Mouse (Mus musculus): Measurements from ENCODE around the gene Rpl27.
"Not testable (repeated sequence)": the region's sequence is repeated elsewhere in the genome, so short reads cannot be mapped to it uniquely, and the experiment has no call there.

Rpl27 gene

DNA sequence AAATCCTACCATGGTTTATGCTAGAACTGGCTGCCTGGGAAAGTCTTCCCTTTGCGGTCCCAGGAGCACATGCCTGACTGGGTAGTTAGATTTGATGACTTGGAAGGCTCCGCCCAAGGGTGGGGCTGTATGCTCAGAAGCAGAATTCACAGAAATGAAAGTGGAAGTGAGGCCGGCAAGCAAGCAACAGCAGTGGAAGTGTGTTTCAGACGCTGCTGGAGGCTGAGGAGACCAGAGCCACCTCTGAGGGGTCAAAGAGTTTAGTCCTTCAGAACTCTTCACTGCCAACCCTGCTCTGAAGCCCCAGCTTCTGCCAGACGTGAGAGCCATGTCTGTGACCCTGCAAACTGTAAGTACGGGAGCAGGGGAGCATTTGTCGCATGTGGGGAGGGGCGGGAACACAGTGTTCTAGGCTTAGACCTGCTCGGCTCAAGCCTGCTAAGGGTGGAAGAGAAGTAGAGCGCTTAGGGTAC, 6.2 kb downstream of the Rpl27 start, which contains the start of gene Ifi35:
Gene Ifi35, plus strand, starts transcription at position 134 of the 473 bp plus-strand sequence.
- DNase-seq, result peak; percentile 72

DNA sequence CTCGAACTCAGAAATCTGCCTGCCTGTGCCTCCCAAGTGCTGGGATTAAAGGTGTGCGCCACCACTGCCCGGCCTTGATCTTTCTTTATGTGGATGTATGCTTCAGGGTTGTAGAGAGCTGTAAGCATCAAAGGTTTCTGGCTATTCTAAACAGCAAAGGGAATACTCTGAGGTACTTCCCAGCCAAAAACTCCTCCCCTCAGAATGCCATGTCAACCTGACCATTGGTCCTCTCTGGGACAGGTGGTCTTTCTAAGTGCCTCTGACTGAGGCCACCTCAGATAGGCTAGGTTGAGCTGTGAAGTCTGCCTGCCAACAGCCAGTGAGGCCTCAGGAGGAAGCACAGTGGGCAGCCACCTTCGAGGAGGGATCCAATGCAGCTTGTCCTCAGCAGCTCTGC, 6.8 kb downstream of the Rpl27 start:
- no peak for DNase-seq

GRCm38 (mm10) chr11:101449596-101449995, 7.5 kb downstream of the Rpl27 start:
- DNase-seq, result not testable (repeated sequence)

DNA sequence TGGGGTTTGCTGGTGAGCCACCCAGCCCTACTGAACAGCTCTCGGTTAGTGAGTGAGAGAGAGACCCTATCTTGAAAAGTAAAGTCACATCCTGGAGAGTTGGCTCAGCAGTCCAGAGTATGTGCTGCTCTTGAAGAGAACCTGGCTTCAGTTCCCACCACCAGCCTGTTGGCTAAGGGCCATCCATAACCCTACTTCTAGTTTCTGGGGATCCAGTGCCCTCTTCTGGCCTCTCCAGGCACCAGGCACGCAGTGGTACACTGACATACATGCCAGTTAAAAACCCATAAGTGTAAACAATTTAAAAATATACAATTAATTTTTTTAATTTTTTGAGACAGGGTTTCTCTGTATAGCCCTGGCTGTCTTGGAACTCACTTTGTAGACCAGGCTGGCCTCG, 8.3 kb downstream of the Rpl27 start:
- peak; percentile 53 for DNase-seq

DNA sequence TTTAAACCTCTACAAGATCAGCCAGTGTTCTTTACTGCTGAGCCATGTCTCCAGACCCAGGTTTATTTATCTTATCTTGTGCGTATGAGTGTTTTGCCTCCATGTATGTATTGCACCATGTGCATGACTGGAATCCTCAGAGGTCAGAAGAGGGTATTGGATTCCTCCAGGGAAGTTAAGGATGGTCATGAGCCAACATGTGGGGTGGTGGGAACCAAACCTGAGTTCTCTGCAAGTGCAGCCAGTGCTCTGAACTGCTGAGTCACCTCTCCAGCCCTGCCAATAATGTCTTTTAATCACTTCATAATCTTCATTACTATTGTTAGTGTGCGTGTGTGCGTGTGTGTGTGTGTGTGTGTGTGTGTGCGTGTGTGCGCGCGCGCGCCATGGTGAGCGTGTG, 9.4 kb downstream of the Rpl27 start:
- DNase-seq, result no peak

- no peak for DNase-seq
These were observed 10.1 kb downstream of the Rpl27 start for GRCm38 (mm10) chr11:101452093-101452774.

- no peak for DNase-seq
These were observed 12.6 kb downstream of the Rpl27 start for GRCm38 (mm10) chr11:101454702-101455101.

DNA sequence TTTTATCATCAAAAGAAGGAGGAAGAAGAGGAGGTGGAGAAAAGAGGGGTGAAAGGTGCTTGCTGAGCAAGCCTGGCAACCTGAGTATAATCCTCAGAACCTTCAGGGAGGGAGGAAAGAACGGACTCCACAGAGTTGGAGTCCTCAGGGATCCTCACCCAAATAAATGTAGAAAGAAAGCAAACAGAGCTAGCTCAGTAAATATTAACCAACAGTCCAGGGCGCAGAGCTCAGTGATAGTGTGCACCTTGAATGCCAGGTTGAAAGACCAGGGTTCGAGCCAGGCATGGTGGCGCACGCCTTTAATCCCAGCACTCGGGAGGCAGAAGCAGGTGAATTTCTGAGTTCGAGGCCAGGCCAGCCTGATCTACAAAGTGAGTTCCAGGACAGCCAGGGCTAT, 13.5 kb downstream of the Rpl27 start:
- DNase-seq, result no peak

- no peak for DNase-seq
These were observed 15.5 kb downstream of the Rpl27 start for GRCm38 (mm10) chr11:101457631-101458030.

- DNase-seq, result no peak
These were observed 16.1 kb downstream of the Rpl27 start for GRCm38 (mm10) chr11:101458217-101458616.

- no peak for DNase-seq
These were observed 17.6 kb downstream of the Rpl27 start for GRCm38 (mm10) chr11:101459716-101460115.

GRCm38 (mm10) chr11:101460321-101460720, 18.2 kb downstream of the Rpl27 start:
- no peak for DNase-seq

- DNase-seq, result no peak
These were observed 20.0 kb downstream of the Rpl27 start for GRCm38 (mm10) chr11:101462141-101462540.

DNA sequence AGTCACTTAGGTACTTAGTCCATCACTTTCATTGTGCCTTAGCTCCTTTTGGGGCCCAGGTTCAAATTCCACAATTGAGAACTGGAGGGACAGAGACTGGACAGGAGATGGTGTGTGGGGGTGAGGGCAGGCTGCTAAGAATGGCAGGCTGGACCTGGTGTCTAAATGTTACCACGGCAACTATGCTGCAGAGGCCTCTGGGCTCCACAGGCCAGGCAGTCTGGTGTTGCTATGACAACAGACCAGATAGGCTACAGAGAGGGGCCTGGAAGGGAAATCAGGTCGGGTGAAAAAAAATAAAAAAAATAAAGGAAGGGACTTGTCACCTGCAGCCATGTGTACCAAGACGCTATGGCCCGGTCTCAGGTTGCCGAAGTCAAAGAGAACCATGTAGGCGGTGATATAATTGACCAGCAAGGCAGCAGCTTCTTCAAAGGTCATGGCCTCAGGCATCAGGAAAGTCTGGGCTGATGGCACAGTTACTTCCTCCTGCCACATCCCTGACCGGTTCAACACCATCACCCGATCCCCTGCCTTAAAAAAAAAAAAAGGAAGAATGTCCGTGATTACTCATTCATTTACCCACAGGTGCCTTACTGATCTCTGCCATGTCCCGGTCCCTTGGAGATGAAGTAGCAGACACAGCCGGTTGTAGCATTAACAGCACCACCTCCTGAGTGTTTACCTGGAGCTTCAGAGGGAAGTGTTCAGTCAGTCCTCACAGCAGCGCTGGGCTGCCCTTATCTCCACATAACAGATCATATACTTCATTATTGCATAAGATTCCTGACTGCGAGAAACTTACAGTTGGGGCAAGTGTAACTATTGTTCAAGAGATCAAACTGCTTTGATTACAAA, 20.7 kb downstream of the Rpl27 start:
- DNase-seq, result no peak

GRCm38 (mm10) chr11:101464211-101465100, 22.4 kb downstream of the Rpl27 start, which contains the start of gene Rnd2:
Gene Rnd2 (plus strand): TSS chr11:101464999.
- peak; percentile 54 for DNase-seq

- peak; percentile 68 for DNase-seq
These were observed 23.2 kb downstream of the Rpl27 start for GRCm38 (mm10) chr11:101465101-101465868.

- DNase-seq, result peak; percentile 77
These were observed 23.9 kb downstream of the Rpl27 start, which contains the start of gene Vat1 for GRCm38 (mm10) chr11:101465869-101466551. Gene Vat1 (minus strand): TSS chr11:101466230.

DNA sequence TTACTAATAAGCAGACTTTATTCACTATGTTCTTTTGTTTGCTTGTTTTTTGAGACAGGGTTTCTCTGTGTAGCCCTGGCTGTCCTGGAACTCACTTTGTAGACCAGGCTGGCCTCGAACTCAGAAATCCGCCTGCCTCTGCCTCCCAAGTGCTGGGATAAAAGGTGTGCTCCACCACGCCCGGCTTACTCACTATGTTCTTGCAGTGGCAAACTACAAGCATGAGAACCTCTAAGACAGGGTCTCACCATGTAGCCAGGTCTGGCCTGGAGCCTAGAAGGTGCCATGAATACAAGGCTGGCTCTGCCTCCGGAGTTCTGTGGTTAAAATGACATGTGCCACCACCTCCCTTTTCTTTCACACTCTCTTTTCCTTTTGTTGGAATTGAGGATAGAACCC, 24.5 kb downstream of the Rpl27 start:
- DNase-seq, result not testable (repeated sequence)

DNA sequence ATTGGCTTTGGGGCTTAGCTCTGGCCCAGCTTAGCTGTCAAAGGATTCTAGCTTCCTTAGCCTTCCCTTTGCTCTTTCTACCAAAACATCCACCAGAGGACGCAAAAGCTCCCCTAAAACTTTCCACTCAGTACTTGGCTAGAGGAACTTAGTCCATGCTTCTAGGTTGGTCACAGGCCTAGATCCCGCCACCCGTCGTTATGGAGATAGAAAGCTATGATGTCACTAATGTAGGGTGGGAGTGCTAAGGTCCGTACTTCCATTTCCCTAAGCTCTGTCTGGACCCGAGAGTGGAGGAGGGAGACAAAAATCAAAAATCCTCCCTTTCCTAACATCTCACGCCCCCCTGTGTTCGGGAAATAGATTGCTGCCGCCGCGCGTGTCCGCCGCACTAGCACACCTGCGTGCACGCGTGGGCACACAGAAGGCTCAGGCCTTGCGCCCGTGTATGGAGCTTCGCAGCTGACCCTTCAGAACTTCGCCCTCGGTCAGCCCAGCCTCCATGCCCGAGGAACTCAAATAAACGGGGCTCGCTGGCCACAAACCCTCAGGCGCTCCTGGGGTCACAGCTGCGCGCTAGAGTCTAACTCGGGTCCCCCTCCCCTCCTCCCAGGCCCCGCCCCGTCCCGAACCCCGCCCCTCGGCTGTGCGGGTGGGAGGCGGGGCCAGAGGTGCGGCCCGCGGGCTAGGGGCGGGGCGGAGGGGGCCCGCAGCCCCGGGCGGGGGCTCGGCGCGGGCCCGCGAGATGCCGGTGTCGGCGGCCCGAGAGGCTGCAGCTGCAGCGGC, 25.6 kb downstream of the Rpl27 start:
- peak; percentile 90 for DNase-seq

DNA sequence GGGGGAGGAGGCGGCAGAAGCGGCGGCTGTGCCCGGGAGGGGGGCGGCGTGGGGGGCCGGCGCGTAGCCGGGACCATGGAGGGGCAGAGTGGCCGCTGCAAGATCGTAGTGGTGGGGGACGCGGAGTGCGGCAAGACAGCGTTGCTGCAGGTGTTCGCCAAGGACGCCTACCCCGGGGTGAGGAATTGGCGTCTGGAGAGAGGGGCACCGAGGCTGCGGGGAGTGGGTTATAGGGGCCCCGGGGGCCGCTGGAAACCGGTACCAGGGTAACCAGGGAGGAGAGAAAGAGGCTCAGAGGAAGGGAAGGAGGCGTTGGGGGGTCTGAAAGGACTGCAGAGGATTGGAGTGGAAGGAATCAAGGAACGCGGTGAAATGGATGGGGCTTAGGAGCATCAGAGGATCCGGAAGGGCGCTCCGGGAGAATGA, 26.2 kb downstream of the Rpl27 start:
- DNase-seq, result no peak

Measured in thymus, postnatal 4 days (tissue).